In the genomic region with DNA sequence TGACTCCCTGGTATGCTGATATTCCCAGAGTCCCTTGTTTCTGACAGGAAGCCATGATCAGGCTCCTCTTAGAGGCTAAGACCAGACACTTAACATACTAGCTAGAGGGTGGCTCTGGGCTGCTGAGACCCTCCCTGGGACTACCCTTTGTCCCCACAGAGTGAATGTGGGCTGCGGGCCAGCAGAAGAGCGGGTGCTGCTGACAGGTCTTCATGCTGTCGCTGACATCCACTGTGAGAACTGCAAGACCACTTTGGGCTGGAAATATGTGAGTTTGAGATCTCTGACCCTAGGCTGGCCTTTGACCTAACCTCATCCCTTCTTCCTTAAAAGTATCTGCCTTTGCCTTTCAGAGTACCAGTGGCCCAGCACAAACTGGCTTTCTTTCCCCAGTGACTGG, we compare ENCODE assay signal across 7 mouse cellular contexts. TPM values are rescaled to one million over a fixed set of nuclear protein-coding genes. Genes with fewer than 3 reads are reported as not detected.
A peak's percentile ranks its signal among the peaks of the same experiment; 100 is the strongest.
DNase-seq lines count a peak whose midpoint lies in the region; ATAC-seq and TF ChIP-seq lines count a peak whose summit lies in the region.

No protein-coding gene starts in this region.

- peak overlapping the region; percentile 83 for H3K4me3 ChIP-seq in layer of hippocampus, adult 2 months
- peak overlapping the region; percentile 81; the same call in 1 of the 2 replicates for H3K4me3 ChIP-seq in forebrain, embryonic 13.5 days
- H3K4me3 ChIP-seq in hindbrain, postnatal 0 days (ENCODE audit: low read length), result peak overlapping the region; percentile 82; the same call in 1 of the 2 replicates
- H3K4me3 ChIP-seq in midbrain, postnatal 0 days (ENCODE audit: low read depth, low read length), result no peak overlapping the region; the same call in 1 of the 2 replicates

- no peaks in the 10 kb centered on the region for H3K27me3 ChIP-seq in forebrain, embryonic 13.5 days
- H3K27me3 ChIP-seq in hindbrain, postnatal 0 days (ENCODE audit: insufficient read depth, low read length), result no peaks in the 10 kb centered on the region
- no peaks in the 10 kb centered on the region for H3K27me3 ChIP-seq in midbrain, postnatal 0 days (ENCODE audit: insufficient read depth, low read length)

- peaks cover 55% of the 10 kb centered on the region for H3K4me1 ChIP-seq in forebrain, embryonic 13.5 days
- peaks cover 37% of the 10 kb centered on the region for H3K4me1 ChIP-seq in hindbrain, postnatal 0 days (ENCODE audit: insufficient read depth, low read length)
- H3K4me1 ChIP-seq in midbrain, postnatal 0 days (ENCODE audit: insufficient read depth, low read length), result peaks cover 13% of the 10 kb centered on the region

- DNase-seq in layer of hippocampus, adult 2 months (ENCODE audit: low spot score in 2 of 2), result no peak
- DNase-seq in layer of hippocampus, adult 9-11 months, result no peak
- DNase-seq in hindbrain, postnatal 0 days (ENCODE audit: low spot score), result no peak
- DNase-seq in midbrain, postnatal 0 days (ENCODE audit: low spot score), result no peak
- DNase-seq in yolk sac, embryonic 10.5 days (ENCODE audit: low spot score), result no peak

- ATAC-seq in forebrain, embryonic 13.5 days, result no peak
- ATAC-seq in hindbrain, postnatal 0 days, result no peak
- ATAC-seq in midbrain, postnatal 0 days (ENCODE audit: low FRiP score), result no peak
- ATAC-seq in activated CD4-positive, CD25-positive, alpha-beta regulatory T cell, adult 4 months, result no peak

- H3K27ac ChIP-seq in layer of hippocampus, adult 2 months, result peak overlapping the region; percentile 99
- H3K27ac ChIP-seq in forebrain, embryonic 13.5 days, result peak overlapping the region; percentile 79; the same call in 1 of the 2 replicates
- H3K27ac ChIP-seq in hindbrain, postnatal 0 days, result 0 out of 2 replicates have a peak overlapping the region, but pooled peaks have one; percentile 92
- H3K27ac ChIP-seq in midbrain, postnatal 0 days (ENCODE audit: low read depth, low read length), result 0 out of 2 replicates have a peak overlapping the region, but pooled peaks have one; percentile 72

- peak overlapping the region; percentile 97 for H3K4me2 ChIP-seq in forebrain, embryonic 13.5 days
- H3K4me2 ChIP-seq in hindbrain, postnatal 0 days (ENCODE audit: low read depth, low read length), result peak overlapping the region; percentile 99
- H3K4me2 ChIP-seq in midbrain, postnatal 0 days (ENCODE audit: low read depth, low read length, poor library complexity, severe bottlenecking), result peak overlapping the region; percentile 98; the same call in 1 of the 2 replicates

- peaks cover 16% of the 10 kb centered on the region for H3K36me3 ChIP-seq in forebrain, embryonic 13.5 days (ENCODE audit: poor library complexity, severe bottlenecking)
- no peaks in the 10 kb centered on the region for H3K36me3 ChIP-seq in hindbrain, postnatal 0 days (ENCODE audit: insufficient read depth, low read length)
- 0 out of 2 replicates have a peak, but pooled peaks cover 2% of the 10 kb centered on the region for H3K36me3 ChIP-seq in midbrain, postnatal 0 days (ENCODE audit: insufficient read depth, low read length)

- WGBS in forebrain, embryonic 13.5 days, result 84% methylated on average over 3 of the region's 3 CpGs
- 63% methylated on average over 3 of the region's 3 CpGs for WGBS in hindbrain, postnatal 0 days
- 80% methylated on average over 3 of the region's 3 CpGs for WGBS in midbrain, postnatal 0 days

- peak overlapping the region; percentile 93; the same call in 1 of the 2 replicates for H3K9ac ChIP-seq in forebrain, embryonic 13.5 days
- peak overlapping the region; percentile 97 for H3K9ac ChIP-seq in hindbrain, postnatal 0 days (replicated peaks; ENCODE audit: low read length)
- H3K9ac ChIP-seq in midbrain, postnatal 0 days (replicated peaks; ENCODE audit: low read length, poor library complexity, severe bottlenecking), result no peak overlapping the region; the same call in 1 of the 2 replicates

- no peaks in the 10 kb centered on the region for H3K9me3 ChIP-seq in forebrain, embryonic 13.5 days (replicated peaks)
- no peaks in the 10 kb centered on the region for H3K9me3 ChIP-seq in hindbrain, postnatal 0 days (ENCODE audit: low read length)
- H3K9me3 ChIP-seq in midbrain, postnatal 0 days (ENCODE audit: low read length), result no peaks in the 10 kb centered on the region

- no peak for TF ChIP-seq CTCF in layer of hippocampus, adult 2 months (conservative IDR thresholded peaks at IDR 0.05)
- no peak for TF ChIP-seq CTCF in hindbrain, postnatal 0 days (IDR thresholded peaks at IDR 0.05; ENCODE audit: low read depth)
- TF ChIP-seq CTCF in midbrain, postnatal 0 days (IDR thresholded peaks at IDR 0.05), result no peak

RNA-seq across cellular contexts. Expression of gene Ypel3, which starts 1.4 kb away (rescaled TPM):
- total RNA-seq in layer of hippocampus, adult 2 months (2021), result 100 to 1,000 TPM; 283 to 289 TPM
- 124 and 143 TPM in 2 replicates for polyA plus RNA-seq in forebrain, embryonic 13.5 days (2015; fragmentation: Nextera tagmentation; extraction: Ambion mirVana)
- total RNA-seq in hindbrain, postnatal 0 days (2014; rRNA removed), result 163 and 240 TPM in 2 replicates
- 239 and 242 TPM in 2 replicates for polyA plus RNA-seq in hindbrain, postnatal 0 days (2015; fragmentation: Nextera tagmentation; extraction: Ambion mirVana)
- total RNA-seq in midbrain, postnatal 0 days (2014; rRNA removed), result 196 and 209 TPM in 2 replicates
- 219 and 235 TPM in 2 replicates for polyA plus RNA-seq in midbrain, postnatal 0 days (2015; fragmentation: Nextera tagmentation; extraction: Ambion mirVana)
- polyA plus RNA-seq in activated CD4-positive, CD25-positive, alpha-beta regulatory T cell, adult 4 months (2017; shearing (Covaris generic)), result 100 to 1,000 TPM; 101 to 105 TPM

RNA-seq across cellular contexts. Expression of gene Tbx6, which starts 3.1 kb away (rescaled TPM):
- total RNA-seq in layer of hippocampus, adult 2 months (2021), result 1 to 10 TPM in 1 of 2 experiments, under 1 TPM in 1; 0.54 to 1.0 TPM
- polyA plus RNA-seq in forebrain, embryonic 13.5 days (2015; fragmentation: Nextera tagmentation; extraction: Ambion mirVana), result 0.43 and 0.55 TPM in 2 replicates
- 0.16 and 2.1 TPM in 2 replicates for total RNA-seq in hindbrain, postnatal 0 days (2014; rRNA removed)
- 0.26 and 0.29 TPM in 2 replicates for polyA plus RNA-seq in hindbrain, postnatal 0 days (2015; fragmentation: Nextera tagmentation; extraction: Ambion mirVana)
- 0.16 and 1.1 TPM in 2 replicates for total RNA-seq in midbrain, postnatal 0 days (2014; rRNA removed)
- 0.21 and 0.38 TPM in 2 replicates for polyA plus RNA-seq in midbrain, postnatal 0 days (2015; fragmentation: Nextera tagmentation; extraction: Ambion mirVana)
- polyA plus RNA-seq in activated CD4-positive, CD25-positive, alpha-beta regulatory T cell, adult 4 months (2017; shearing (Covaris generic)), result 1 to 10 TPM; 2.7 to 2.8 TPM

RNA-seq across cellular contexts. Expression of gene Gdpd3, which starts 12.0 kb away (rescaled TPM):
- total RNA-seq in layer of hippocampus, adult 2 months (2021), result 1 to 10 TPM; 3.1 to 7.0 TPM
- polyA plus RNA-seq in forebrain, embryonic 13.5 days (2015; fragmentation: Nextera tagmentation; extraction: Ambion mirVana), result 1.7 and 2.8 TPM in 2 replicates
- total RNA-seq in hindbrain, postnatal 0 days (2014; rRNA removed), result 0.43 and 3.4 TPM in 2 replicates
- 0.92 and 0.99 TPM in 2 replicates for polyA plus RNA-seq in hindbrain, postnatal 0 days (2015; fragmentation: Nextera tagmentation; extraction: Ambion mirVana)
- total RNA-seq in midbrain, postnatal 0 days (2014; rRNA removed), result 0.66 TPM in 1 of 2 replicates, not detected in the other
- 1.3 TPM in 2 replicates for polyA plus RNA-seq in midbrain, postnatal 0 days (2015; fragmentation: Nextera tagmentation; extraction: Ambion mirVana)
- 100 to 1,000 TPM; 144 to 253 TPM for polyA plus RNA-seq in activated CD4-positive, CD25-positive, alpha-beta regulatory T cell, adult 4 months (2017; shearing (Covaris generic))

RNA-seq across cellular contexts. Expression of gene Ppp4c, which starts 14.1 kb away (rescaled TPM):
- 10 to 100 TPM; 50.2 to 54.9 TPM for total RNA-seq in layer of hippocampus, adult 2 months (2021)
- 246 and 258 TPM in 2 replicates for polyA plus RNA-seq in forebrain, embryonic 13.5 days (2015; fragmentation: Nextera tagmentation; extraction: Ambion mirVana)
- total RNA-seq in hindbrain, postnatal 0 days (2014; rRNA removed), result 126 and 199 TPM in 2 replicates
- 142 and 143 TPM in 2 replicates for polyA plus RNA-seq in hindbrain, postnatal 0 days (2015; fragmentation: Nextera tagmentation; extraction: Ambion mirVana)
- total RNA-seq in midbrain, postnatal 0 days (2014; rRNA removed), result 107 and 137 TPM in 2 replicates
- 127 and 135 TPM in 2 replicates for polyA plus RNA-seq in midbrain, postnatal 0 days (2015; fragmentation: Nextera tagmentation; extraction: Ambion mirVana)
- 100 to 1,000 TPM; 133 to 149 TPM for polyA plus RNA-seq in activated CD4-positive, CD25-positive, alpha-beta regulatory T cell, adult 4 months (2017; shearing (Covaris generic))

RNA-seq across cellular contexts. Expression of gene Mapk3, which starts 18.7 kb away (rescaled TPM):
- total RNA-seq in layer of hippocampus, adult 2 months (2021), result 100 to 1,000 TPM; 170 to 175 TPM
- polyA plus RNA-seq in forebrain, embryonic 13.5 days (2015; fragmentation: Nextera tagmentation; extraction: Ambion mirVana), result 75.3 and 78.3 TPM in 2 replicates
- total RNA-seq in hindbrain, postnatal 0 days (2014; rRNA removed), result 109 and 132 TPM in 2 replicates
- polyA plus RNA-seq in hindbrain, postnatal 0 days (2015; fragmentation: Nextera tagmentation; extraction: Ambion mirVana), result 99.9 and 107 TPM in 2 replicates
- 121 and 145 TPM in 2 replicates for total RNA-seq in midbrain, postnatal 0 days (2014; rRNA removed)
- 120 and 125 TPM in 2 replicates for polyA plus RNA-seq in midbrain, postnatal 0 days (2015; fragmentation: Nextera tagmentation; extraction: Ambion mirVana)
- 10 to 100 TPM; 12.7 to 22.3 TPM for polyA plus RNA-seq in activated CD4-positive, CD25-positive, alpha-beta regulatory T cell, adult 4 months (2017; shearing (Covaris generic))

Comparison
In these comparisons a context has a peak if more than half of its experiments do, and no peak if none do; other contexts are left out.
1. RNA of gene Gdpd3, which starts 12.0 kb away (polyA plus RNA-seq): 144 to 253 TPM in activated CD4-positive, CD25-positive, alpha-beta regulatory T cell, adult 4 months; 1.7 to 2.8 TPM in forebrain, embryonic 13.5 days, 1.3 TPM in midbrain, postnatal 0 days and 0.92 to 0.99 TPM in hindbrain, postnatal 0 days; every median in the first group is over 10 times any median in the second.
2. Peak in every context shown above with its lines, with median percentiles within 50 percentile points of each other: H3K27ac ChIP-seq and H3K4me2 ChIP-seq.